Mouse (Mus musculus) naive thymus-derived CD4-positive, alpha-beta T cell, adult 2 months (primary cell): ENCODE results near the gene Olfr1022.

ENCODE experiments used
- DNase-seq: peaks from one replicate; pipeline ENCODE4 v3.0.0-alpha.2; 2011; ENCODE audit warnings: low read depth

Gene Olfr1022

GRCm38 (mm10) chr2:85868294-85868693, at the start of gene Olfr1022:
Olfr1022 (plus strand) TSS chr2:85868594.
- no peak for DNase-seq

GRCm38 (mm10) chr2:85845383-85845782, 23.0 kb upstream of the Olfr1022 start, which contains the start of gene Olfr1019:
Olfr1019 (minus strand) TSS chr2:85845483.
- DNase-seq: no peak

GRCm38 (mm10) chr2:85846730-85847129, 21.7 kb upstream of the Olfr1022 start, which contains the start of gene Olfr1020:
Olfr1020 (plus strand) TSS chr2:85847030.
- no peak for DNase-seq

GRCm38 (mm10) chr2:85885340-85885739, 16.9 kb downstream of the Olfr1022 start, which contains the start of gene Olfr1023:
Olfr1023 (plus strand) TSS chr2:85885640.
- no peak for DNase-seq

- no peak for DNase-seq
These were observed 36.6 kb downstream of the Olfr1022 start, which contains the start of gene Olfr1024 for GRCm38 (mm10) chr2:85904952-85905351. Olfr1024 (minus strand) TSS chr2:85905052.

- no peak for DNase-seq
These were observed 44.8 kb downstream of the Olfr1022 start for GRCm38 (mm10) chr2:85913197-85913596.

- no peak for DNase-seq
These were observed 46.5 kb downstream of the Olfr1022 start, which contains the start of gene Olfr1025-ps1 for GRCm38 (mm10) chr2:85914893-85915292. Olfr1025-ps1 (plus strand) TSS chr2:85915193.
